ENCODE assay signal across 15 mouse cellular contexts in the genomic region with DNA sequence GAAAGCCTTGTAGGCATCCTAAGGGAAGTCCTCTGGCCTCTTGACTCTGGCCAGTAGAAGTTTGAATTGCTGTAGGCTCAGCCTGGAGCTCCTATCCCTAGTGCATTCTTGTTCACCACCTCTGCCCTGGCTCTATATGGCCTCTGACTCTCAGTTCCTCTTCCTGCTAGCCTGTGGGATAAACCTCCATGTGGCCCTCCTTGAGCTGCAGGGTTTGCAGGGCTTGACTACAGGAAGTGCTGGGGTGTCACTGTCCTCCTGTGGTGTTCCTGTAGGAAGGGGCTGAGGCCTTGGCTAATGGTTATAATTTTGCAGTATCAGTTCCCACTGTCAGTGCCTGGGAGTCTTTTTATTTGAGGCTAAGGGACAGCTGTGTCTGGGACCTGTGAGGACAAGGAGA.
A peak's percentile ranks its signal among the peaks of the same experiment; 100 is the strongest.
DNase-seq lines count a peak whose midpoint lies in the region; ATAC-seq lines count a peak whose summit lies in the region.
"Had no signal": no experiment of that assay in that cellular context is flagged by ENCODE, and none has a peak within 500 bp of the region (broad histone marks: within the 10 kb centered on the region; RNA-seq: fewer than 3 reads in every experiment).

No protein-coding gene starts in this region.

- no peak overlapping the region for H3K4me3 ChIP-seq in heart, embryonic 11.5 days (ENCODE audit: low read depth, low read length)
- no peak overlapping the region for H3K4me3 ChIP-seq in limb, embryonic 10.5 days
- H3K4me3 ChIP-seq: embryonic facial prominence, embryonic 13.5 days; limb, embryonic 13.5 days had no signal

- 0 out of 2 replicates have a peak, but pooled peaks cover 4% of the 10 kb centered on the region for H3K27me3 ChIP-seq in heart, embryonic 11.5 days (ENCODE audit: control insufficient read depth, insufficient read depth, low read length)
- no peaks in the 10 kb centered on the region for H3K27me3 ChIP-seq in limb, embryonic 10.5 days (ENCODE audit: low read depth, poor library complexity, severe bottlenecking)
- H3K27me3 ChIP-seq: embryonic facial prominence, embryonic 13.5 days; limb, embryonic 13.5 days had no signal

- peaks cover 3% of the 10 kb centered on the region for H3K4me1 ChIP-seq in heart, embryonic 11.5 days (ENCODE audit: control insufficient read depth, insufficient read depth, low read length)
- peaks cover 41% of the 10 kb centered on the region for H3K4me1 ChIP-seq in limb, embryonic 10.5 days

- DNase-seq in heart, adult 11 months, result peak; percentile 97
- peak; percentile 41 to 46 for DNase-seq in B cell, adult 2 months
- DNase-seq in limb, embryonic 10.5 days (ENCODE audit: low spot score), result no peak
- DNase-seq in retina, embryonic 14.5 days (ENCODE audit: low spot score), result no peak
- DNase-seq in kidney, adult 9 months, result no peak
- DNase-seq in cerebellum, postnatal 25 days, result no peak
- DNase-seq: adrenal gland, adult 2 months; cerebellum, postnatal 14 days; heart, postnatal 36 days; lung, postnatal 4 days; thymus, postnatal 14 days had no signal

- H3K9me3 ChIP-seq in heart, embryonic 11.5 days (replicated peaks; ENCODE audit: control insufficient read depth, low read length), result no peaks in the 10 kb centered on the region
- no peaks in the 10 kb centered on the region for H3K9me3 ChIP-seq in limb, embryonic 10.5 days (replicated peaks)
- H3K9me3 ChIP-seq: embryonic facial prominence, embryonic 13.5 days; limb, embryonic 13.5 days had no signal

- H3K4me2 ChIP-seq in heart, embryonic 11.5 days, result no peak overlapping the region
- H3K4me2 ChIP-seq: embryonic facial prominence, embryonic 13.5 days; limb, embryonic 13.5 days had no signal

- H3K36me3 ChIP-seq in heart, embryonic 11.5 days (ENCODE audit: control insufficient read depth, insufficient read depth, low read length), result no peaks in the 10 kb centered on the region
- no peaks in the 10 kb centered on the region for H3K36me3 ChIP-seq in limb, embryonic 10.5 days
- H3K36me3 ChIP-seq: embryonic facial prominence, embryonic 13.5 days; limb, embryonic 13.5 days had no signal

- no peak overlapping the region for H3K27ac ChIP-seq in heart, embryonic 11.5 days (ENCODE audit: low read depth, low read length)
- 0 out of 2 replicates have a peak overlapping the region, but pooled peaks have one; percentile 10 for H3K27ac ChIP-seq in limb, embryonic 10.5 days
- H3K27ac ChIP-seq: embryonic facial prominence, embryonic 13.5 days; limb, embryonic 13.5 days had no signal

- H3K9ac ChIP-seq in heart, embryonic 11.5 days (ENCODE audit: low read depth, low read length), result no peak overlapping the region
- H3K9ac ChIP-seq: embryonic facial prominence, embryonic 13.5 days; limb, embryonic 13.5 days had no signal

- ATAC-seq in heart, embryonic 11.5 days (replicated peaks; ENCODE audit: insufficient number of reproducible peaks, low FRiP score, low TSS enrichment), result no peak
- peak; percentile 93 for ATAC-seq in megakaryocyte progenitor cell, adult 5-6 weeks (replicated peaks; ENCODE audit: poor library complexity)

Comparison
In these comparisons a context has a peak if more than half of its experiments do, and no peak if none do; other contexts are left out.
1. DNase-seq: peak in heart, adult 11 months (single experiment) and B cell, adult 2 months (2 of 2); none in limb, embryonic 10.5 days (single experiment), retina, embryonic 14.5 days (single experiment), kidney, adult 9 months (single experiment) and cerebellum, postnatal 25 days (0 of 2).